Mouse (Mus musculus) cerebellum, adult 2 months (tissue): ENCODE results near the gene Ackr4. TPM values are rescaled to one million over a fixed set of nuclear protein-coding genes. Genes with fewer than 3 reads are reported as not detected.

ENCODE experiments used
- DNase-seq, 2 experiments: peaks; one replicate each; pipeline ENCODE4 v3.0.0; 2021
- H3K27ac ChIP-seq: fragments of 200-500 bp; 2 replicates; pipeline ENCODE4 v1.5.1; 2012; ENCODE audit warnings: low read length, control low read depth, inconsistent platforms; ENCODE audit not compliant: insufficient read depth
- H3K27me3 ChIP-seq: fragments of 200-500 bp; 2 replicates; pipeline ENCODE4 v1.6.1; 2012; ENCODE audit warnings: inconsistent platforms, mild to moderate bottlenecking, low read length, moderate library complexity; ENCODE audit not compliant: control insufficient read depth, insufficient read depth
- H3K4me1 ChIP-seq: fragments of 200-500 bp; 2 replicates; pipeline ENCODE4 v1.6.1; 2011; ENCODE audit warnings: low read length; ENCODE audit not compliant: control insufficient read depth, insufficient read depth
- H3K4me3 ChIP-seq: fragments of 200-500 bp; replicated peaks from 2 replicates; pipeline ENCODE3; 2011; ENCODE audit warnings: mild to moderate bottlenecking, low read depth, low read length, control low read depth; ENCODE audit not compliant: insufficient read depth
- CTCF ChIP-seq: fragments of 200-500 bp; IDR thresholded peaks from 2 replicates; pipeline ENCODE4 v1.5.1; 2011; ENCODE audit warnings: low read depth, mild to moderate bottlenecking, control low read depth, low read length, moderate library complexity, borderline replicate concordance; ENCODE audit not compliant: insufficient read depth
- POLR2A ChIP-seq: fragments of 200-500 bp; IDR thresholded peaks from 2 replicates; pipeline ENCODE4 v1.6.1; 2011; ENCODE audit warnings: low read length, control low read depth, borderline replicate concordance; ENCODE audit not compliant: insufficient read depth
- WGBS: fragments of 180-500 bp; shearing (Covaris S2); methylation state at CpG from one replicate; pipeline ENCODE4 v1.1.7; 2018; 5-methylcytosine and 5-hydroxymethylcytosine counted together
- polyA plus RNA-seq: library from polyadenylated mRNA; depleted of rRNA; stranded (reverse); fragments of >200 nt; gene quantifications from 2 replicates; pipeline ENCODE4 v1.2.3, GENCODE M21; 2012; rRNA removed

Gene Ackr4
- polyA plus RNA-seq, 1 experiment: 2.8 TPM

DNA sequence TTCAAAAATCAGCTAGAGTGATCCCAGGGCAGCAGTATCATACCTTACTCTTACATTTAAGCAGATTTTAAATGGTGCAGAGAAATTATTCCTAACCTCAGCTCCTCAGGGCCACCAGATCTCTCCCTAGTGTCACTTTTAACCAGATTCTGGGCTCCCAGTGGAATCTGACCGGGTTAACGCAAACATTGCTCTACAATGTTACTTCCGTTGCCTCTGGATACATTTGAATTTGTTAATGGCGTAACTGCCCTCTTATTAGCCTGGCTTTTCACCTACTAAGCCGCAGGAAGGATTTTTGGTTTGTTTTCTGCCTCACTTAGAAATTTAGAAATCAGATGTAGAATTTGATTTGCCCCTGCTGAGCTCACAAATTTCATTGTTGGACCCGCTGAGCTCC is 92.0 kb downstream of the Ackr4 start:
- no peak for TF ChIP-seq POLR2A
- no peak for TF ChIP-seq CTCF
- 73% methylated on average over 6 of the region's 6 CpGs for WGBS
- Histone ChIP-seq H3K27me3 (no peaks in the 10 kb centered on the region), H3K27ac (no peak overlapping the region), H3K4me1 (no peaks in the 10 kb centered on the region; the same call in 1 of the 2 replicates), H3K4me3 (no peak overlapping the region)
- no peak for DNase-seq

DNA sequence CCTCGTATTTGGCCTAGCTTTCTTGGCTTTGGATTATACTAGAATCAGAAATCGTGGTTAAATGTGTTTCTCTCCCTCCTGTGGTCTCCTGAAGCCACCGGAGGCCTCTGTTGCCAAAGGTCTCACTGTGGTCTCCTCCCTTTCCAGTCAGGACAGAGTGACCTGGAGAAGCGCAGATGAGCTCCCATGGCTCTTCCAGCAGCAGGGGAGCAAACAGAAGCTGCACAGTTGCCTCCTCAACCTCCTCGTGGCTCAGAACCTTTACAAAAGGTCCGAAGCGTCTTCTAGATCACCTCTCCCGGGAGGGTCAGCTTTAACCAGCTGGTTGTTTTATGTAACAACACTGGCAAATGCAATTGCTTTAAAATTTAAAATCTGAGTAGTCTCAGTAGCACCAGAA is 92.5 kb downstream of the Ackr4 start:
- DNase-seq: no peak
- WGBS: 80% methylated on average over 8 of the region's 8 CpGs
- H3K27ac ChIP-seq: no peak overlapping the region
- no peak for TF ChIP-seq CTCF
- no peak for TF ChIP-seq POLR2A
- H3K4me1 ChIP-seq: no peaks in the 10 kb centered on the region; the same call in 1 of the 2 replicates
- H3K4me3 ChIP-seq: no peak overlapping the region
- H3K27me3 ChIP-seq: no peaks in the 10 kb centered on the region

Other genes with a start within 250 kb of the Ackr4 start
- 12.2 and 12.4 TPM in 2 replicates for gene Nphp3, start 124.4 kb downstream of the Ackr4 start, polyA plus RNA-seq
- gene Gm28305, start 86.3 kb downstream of the Ackr4 start, polyA plus RNA-seq: not detected in 2 replicates
- gene Uba5, start 63.8 kb downstream of the Ackr4 start, polyA plus RNA-seq: 52.3 and 55.2 TPM in 2 replicates
- 28.1 and 29.7 TPM in 2 replicates for gene Acad11, start 63.6 kb downstream of the Ackr4 start, polyA plus RNA-seq
- gene Dnajc13, start 136.0 kb upstream of the Ackr4 start, polyA plus RNA-seq: 61.5 and 65.6 TPM in 2 replicates
- gene Acpp, start 210.8 kb upstream of the Ackr4 start, polyA plus RNA-seq: 0.13 and 0.22 TPM in 2 replicates